Mouse (Mus musculus): ENCODE data around the gene Capn13.

DNA sequence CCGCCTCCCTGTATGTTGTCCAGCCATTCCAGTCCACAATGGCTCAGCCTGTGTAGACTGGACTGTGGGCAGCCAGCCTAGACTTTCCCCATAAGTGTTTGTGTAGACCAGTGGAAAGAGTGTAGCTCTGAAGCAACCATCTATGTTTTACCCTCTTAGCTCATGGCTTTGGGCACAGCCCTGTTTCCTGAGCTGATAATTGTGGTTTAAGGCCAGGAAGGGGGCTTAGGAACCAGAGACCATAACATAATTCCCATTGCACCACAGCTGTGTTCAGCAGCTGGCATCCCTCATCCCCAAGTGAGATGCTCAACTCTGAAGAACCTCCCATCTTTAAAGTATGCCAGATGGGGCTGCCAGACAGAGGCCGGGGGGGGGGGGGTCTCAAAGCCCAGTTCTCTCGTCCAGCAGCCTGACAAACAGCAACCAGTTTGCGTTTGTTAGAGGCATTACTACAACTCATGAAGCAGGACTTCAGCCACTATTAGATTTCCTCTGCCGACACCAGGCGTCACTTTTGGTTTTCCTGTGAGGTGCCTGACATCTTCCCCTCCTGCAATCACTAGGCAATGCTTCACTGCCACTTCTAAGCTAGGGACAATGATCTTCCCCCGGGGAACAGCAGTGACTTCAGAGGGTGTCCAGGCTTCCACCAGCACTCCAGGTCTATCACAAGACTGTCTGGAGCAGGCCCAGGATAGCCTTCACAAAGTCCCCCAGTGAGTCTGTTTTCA lies 100.4 kb downstream of the Capn13 start:
- no peak for TF ChIP-seq CTCF (IDR thresholded peaks at IDR 0.05; ENCODE audit: insufficient read depth, low read length)
- no peak for TF ChIP-seq POLR2A (IDR thresholded peaks at IDR 0.05; ENCODE audit: borderline replicate concordance, extremely low read depth, low read depth, low read length)
